Mouse (Mus musculus): Measurements from ENCODE around the gene March4.
A peak's percentile ranks its signal among the peaks of the same experiment; 100 is the strongest.

DNA sequence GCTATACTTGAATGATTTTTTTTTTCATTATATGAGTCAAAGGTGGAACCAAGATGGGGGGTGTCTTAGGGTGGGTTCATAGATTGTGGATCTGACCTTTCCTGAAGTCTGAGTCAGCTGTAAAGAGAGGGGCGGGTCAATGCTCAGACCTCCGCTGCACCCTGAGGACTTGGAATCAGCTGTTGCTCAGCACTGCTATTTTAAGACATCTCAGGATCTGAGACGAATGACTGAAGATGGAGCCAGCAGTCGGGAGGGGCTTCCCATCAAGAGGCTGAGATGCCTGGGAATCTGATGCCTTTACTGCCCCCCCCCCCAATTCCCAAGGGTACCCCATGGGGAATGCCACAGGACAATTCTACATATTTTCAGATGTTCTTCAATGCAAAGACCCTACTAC lies 85.9 kb downstream of the March4 start:
- no peak for TF ChIP-seq E2F4 (IDR thresholded peaks at IDR 0.05; ENCODE audit: insufficient read depth)
- no peak for TF ChIP-seq USF1 (IDR thresholded peaks at IDR 0.05; ENCODE audit: low read depth)
- TF ChIP-seq MYOG (IDR thresholded peaks at IDR 0.05; ENCODE audit: control insufficient read depth in 1 of 3, insufficient read depth in 1 of 3, insufficient read length in 2 of 3, low read depth in 2 of 3) = peak in 2 of 3 experiments; percentile 65 to 72
- TF ChIP-seq MAX (IDR thresholded peaks at IDR 0.05; ENCODE audit: low read depth) = no peak

All from myocyte (in vitro differentiated cells).